Mouse (Mus musculus) thymus, postnatal 10 days (tissue): ENCODE measurements around the gene Nr1h2.

Experiments
- DNase-seq, 2 experiments: peaks; one replicate each; pipeline ENCODE4 v3.0.0; 2021; ENCODE audit warnings: low spot score in 2 of 2

The Nr1h2 gene

GRCm38 (mm10) chr7:44549621-44550408 lies 3.9 kb downstream of the Nr1h2 start:
- DNase-seq: no peak

- peak; percentile 100 for DNase-seq
Observed at GRCm38 (mm10) chr7:44548497-44549087, 5.2 kb downstream of the Nr1h2 start, which contains the start of gene Pold1. Pold1 (minus strand) TSS chr7:44548849.

GRCm38 (mm10) chr7:44547725-44548124 lies 6.0 kb downstream of the Nr1h2 start:
- no peak for DNase-seq

GRCm38 (mm10) chr7:44547041-44547440 lies 6.7 kb downstream of the Nr1h2 start:
- no peak for DNase-seq

- no peak for DNase-seq
Observed at GRCm38 (mm10) chr7:44546274-44546673, 7.5 kb downstream of the Nr1h2 start.

GRCm38 (mm10) chr7:44543071-44543470 lies 10.7 kb downstream of the Nr1h2 start:
- peak in 1 of 2 experiments; percentile 32 for DNase-seq

GRCm38 (mm10) chr7:44542555-44542954 lies 11.2 kb downstream of the Nr1h2 start:
- DNase-seq: peak in 1 of 2 experiments; percentile 21

- DNase-seq: no peak
Observed at GRCm38 (mm10) chr7:44538756-44539624, 14.8 kb downstream of the Nr1h2 start.

- DNase-seq: no peak
Observed at GRCm38 (mm10) chr7:44537496-44537895, 16.3 kb downstream of the Nr1h2 start.

GRCm38 (mm10) chr7:44537009-44537408 lies 16.7 kb downstream of the Nr1h2 start:
- DNase-seq: no peak

GRCm38 (mm10) chr7:44536590-44536968 lies 17.2 kb downstream of the Nr1h2 start:
- DNase-seq: no peak

GRCm38 (mm10) chr7:44535657-44536589 lies 17.8 kb downstream of the Nr1h2 start:
- no peak for DNase-seq

GRCm38 (mm10) chr7:44534656-44535441 lies 18.9 kb downstream of the Nr1h2 start:
- DNase-seq: no peak

GRCm38 (mm10) chr7:44534242-44534641 lies 19.5 kb downstream of the Nr1h2 start:
- no peak for DNase-seq

GRCm38 (mm10) chr7:44533746-44534045 lies 20.1 kb downstream of the Nr1h2 start:
- no peak for DNase-seq

GRCm38 (mm10) chr7:44532918-44533745 lies 20.6 kb downstream of the Nr1h2 start:
- no peak for DNase-seq

GRCm38 (mm10) chr7:44531946-44532732 lies 21.6 kb downstream of the Nr1h2 start, which contains the start of gene Spib:
Spib (minus strand) TSS chr7:44532071.
- no peak for DNase-seq

- no peak for DNase-seq
Observed at GRCm38 (mm10) chr7:44531207-44531606, 22.5 kb downstream of the Nr1h2 start.

- no peak for DNase-seq
Observed at GRCm38 (mm10) chr7:44530507-44530906, 23.2 kb downstream of the Nr1h2 start.
